Mouse (Mus musculus): Measurements from ENCODE around the gene Dusp3.

- TF ChIP-seq TAL1 (IDR thresholded peaks at IDR 0.05; ENCODE audit: low read length) (no peak), GATA1 (IDR thresholded peaks at IDR 0.05; ENCODE audit: low read length) (no peak)
Measured at GRCm38 (mm10) chr11:101957476-101957875, 29.3 kb downstream of the Dusp3 start.
